Mouse (Mus musculus): Measurements from ENCODE around the gene Ptprr. TPM values are rescaled to one million over a fixed set of nuclear protein-coding genes. Genes with fewer than 3 reads are reported as not detected.

Ptprr gene
- polyA plus RNA-seq (2015; fragmentation: Nextera tagmentation; extraction: Ambion mirVana) = 2.1 and 2.2 TPM in 2 replicates

DNA sequence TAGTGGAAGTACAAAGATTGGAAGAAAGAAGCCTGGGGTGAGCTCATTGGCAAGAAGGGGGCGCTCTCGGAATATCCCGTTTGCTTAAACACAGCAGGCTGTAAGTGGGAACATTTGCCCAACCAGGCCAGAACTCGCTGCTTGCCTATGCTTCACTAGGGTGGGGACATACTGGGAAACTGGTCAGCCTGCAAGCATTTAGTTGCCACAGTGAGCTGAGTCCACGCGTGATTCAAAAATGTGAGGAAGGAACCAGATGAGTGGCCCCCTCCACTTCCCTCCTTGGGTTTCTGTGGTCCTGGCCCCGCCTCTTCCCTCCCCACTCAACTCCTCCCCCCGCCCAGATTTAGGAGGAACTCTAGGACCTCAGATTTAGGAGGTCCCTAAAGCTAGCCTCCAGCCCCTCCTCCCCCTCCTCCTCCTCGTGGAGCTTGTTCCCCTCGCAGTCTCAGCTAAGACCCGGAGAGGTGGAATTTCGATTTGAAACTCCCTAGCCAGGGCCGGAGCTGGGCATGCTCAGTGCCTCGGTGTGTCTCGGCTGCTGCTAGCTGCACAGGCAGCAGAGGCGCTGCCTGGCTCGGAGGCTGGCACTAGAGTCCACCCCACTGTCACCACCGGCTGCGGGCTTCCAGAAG lies at the start of gene Ptprr:
Gene Ptprr, plus strand, starts transcription at position 369 of the 635 bp plus-strand sequence.
- TF ChIP-seq CTCF (IDR thresholded peaks at IDR 0.05; ENCODE audit: low read depth) = peak; percentile 52
- H3K4me3 ChIP-seq (replicated peaks; ENCODE audit: low read depth, low read length) = peak within 1 kb of the TSS; percentile 26
- H3K4me2 ChIP-seq (ENCODE audit: low read length) = peak within 1 kb of the TSS; percentile 39
- H3K4me1 ChIP-seq (replicated peaks; ENCODE audit: insufficient read depth, low read length) = no peaks in the 10 kb centered on the region
- peak; percentile 76 for DNase-seq (ENCODE audit: low spot score)
- ATAC-seq (replicated peaks; ENCODE audit: low FRiP score, low read depth) = peak; percentile 93
- no peak within 1 kb of the TSS for H3K9ac ChIP-seq (ENCODE audit: low read depth, low read length)
- H3K27ac ChIP-seq = no peak within 1 kb of the TSS
- WGBS = under 1% methylated on average over 19 of the region's 19 CpGs
- no peaks in the 10 kb centered on the region for H3K9me3 ChIP-seq (replicated peaks; ENCODE audit: low read length)
- no peaks in the 10 kb centered on the region for H3K27me3 ChIP-seq (ENCODE audit: insufficient read depth, low read length)
- no peaks in the 10 kb centered on the region for H3K36me3 ChIP-seq (ENCODE audit: insufficient read depth, low read length)

DNA sequence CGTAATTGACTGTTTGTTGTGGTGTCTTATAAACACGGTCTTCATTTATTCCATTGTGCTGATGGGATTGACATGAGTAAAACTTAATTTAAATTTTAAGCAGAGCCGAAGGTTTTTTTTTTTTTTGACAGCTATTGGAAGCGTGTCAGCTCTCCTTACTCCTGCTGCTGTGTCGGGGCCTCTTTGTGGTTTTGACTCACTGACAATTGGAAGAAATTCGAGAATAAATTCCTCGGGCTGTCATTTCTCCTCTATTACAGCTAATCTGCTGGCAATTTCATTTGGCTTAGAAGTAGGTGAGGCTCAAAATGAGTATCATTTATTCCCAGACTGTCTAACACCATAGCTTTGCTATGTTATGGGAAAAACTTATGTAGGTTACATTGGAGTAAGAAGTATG lies 41.7 kb upstream of the Ptprr start:
- TF ChIP-seq CTCF (IDR thresholded peaks at IDR 0.05; ENCODE audit: low read depth) = no peak
- 88% methylated on average over 7 of the region's 7 CpGs for WGBS
- Histone ChIP-seq H3K4me3 (replicated peaks; ENCODE audit: low read depth, low read length) (no peak overlapping the region), H3K27ac (no peak overlapping the region), H3K4me2 (ENCODE audit: low read length) (no peak overlapping the region), H3K4me1 (replicated peaks; ENCODE audit: insufficient read depth, low read length) (no peaks in the 10 kb centered on the region), H3K9me3 (replicated peaks; ENCODE audit: low read length) (no peaks in the 10 kb centered on the region), H3K9ac (ENCODE audit: low read depth, low read length) (no peak overlapping the region), H3K27me3 (ENCODE audit: insufficient read depth, low read length) (no peaks in the 10 kb centered on the region), H3K36me3 (ENCODE audit: insufficient read depth, low read length) (no peaks in the 10 kb centered on the region)
- no peak for ATAC-seq (replicated peaks; ENCODE audit: low FRiP score, low read depth)
- no peak for DNase-seq (ENCODE audit: low spot score)

GRCm38 (mm10) chr10:115978992-115979391 lies 39.0 kb upstream of the Ptprr start:
- Histone ChIP-seq H3K36me3 (ENCODE audit: insufficient read depth, low read length) (no peaks in the 10 kb centered on the region), H3K9ac (ENCODE audit: low read depth, low read length) (no peak overlapping the region), H3K27ac (no peak overlapping the region), H3K9me3 (replicated peaks; ENCODE audit: low read length) (no peaks in the 10 kb centered on the region), H3K27me3 (ENCODE audit: insufficient read depth, low read length) (no peaks in the 10 kb centered on the region), H3K4me1 (replicated peaks; ENCODE audit: insufficient read depth, low read length) (no peaks in the 10 kb centered on the region), H3K4me3 (replicated peaks; ENCODE audit: low read depth, low read length) (no peak overlapping the region), H3K4me2 (ENCODE audit: low read length) (no peak overlapping the region)
- no peak for ATAC-seq (replicated peaks; ENCODE audit: low FRiP score, low read depth)
- DNase-seq (ENCODE audit: low spot score) = peak; percentile 9
- no peak for TF ChIP-seq CTCF (IDR thresholded peaks at IDR 0.05; ENCODE audit: low read depth)
- WGBS = 28% methylated on average over 7 of the region's 7 CpGs

- Histone ChIP-seq H3K36me3 (ENCODE audit: insufficient read depth, low read length) (no peaks in the 10 kb centered on the region), H3K27me3 (ENCODE audit: insufficient read depth, low read length) (no peaks in the 10 kb centered on the region), H3K4me3 (replicated peaks; ENCODE audit: low read depth, low read length) (no peak overlapping the region), H3K9me3 (replicated peaks; ENCODE audit: low read length) (no peaks in the 10 kb centered on the region), H3K27ac (no peak overlapping the region), H3K9ac (ENCODE audit: low read depth, low read length) (no peak overlapping the region), H3K4me1 (replicated peaks; ENCODE audit: insufficient read depth, low read length) (no peaks in the 10 kb centered on the region), H3K4me2 (ENCODE audit: low read length) (no peak overlapping the region)
- 67% methylated on average over 2 of the region's 2 CpGs for WGBS
- ATAC-seq (replicated peaks; ENCODE audit: low FRiP score, low read depth) (no peak), DNase-seq (ENCODE audit: low spot score) (no peak)
- no peak for TF ChIP-seq CTCF (IDR thresholded peaks at IDR 0.05; ENCODE audit: low read depth)
Measured at GRCm38 (mm10) chr10:115980018-115980417, 38.0 kb upstream of the Ptprr start.

DNA sequence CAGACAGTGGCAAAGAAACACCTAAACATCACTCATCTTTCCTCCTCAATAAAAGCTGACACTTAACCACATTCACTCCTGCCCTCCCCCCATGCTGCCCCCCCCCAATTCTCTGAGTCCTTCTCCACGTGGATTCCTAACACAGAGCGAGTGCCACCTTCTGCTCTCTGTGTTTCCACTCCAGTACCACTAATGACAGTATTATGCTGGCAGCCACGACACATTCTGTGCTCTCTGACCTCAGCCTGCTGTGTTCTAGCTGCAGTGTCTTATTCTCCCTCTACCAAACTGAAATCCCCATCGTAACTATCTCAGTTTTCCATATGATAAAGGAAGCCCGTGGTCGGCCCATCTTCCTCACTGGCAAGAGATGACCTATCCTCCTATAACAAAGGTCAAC lies 33.7 kb upstream of the Ptprr start:
- no peaks in the 10 kb centered on the region for H3K4me1 ChIP-seq (replicated peaks; ENCODE audit: insufficient read depth, low read length)
- DNase-seq (ENCODE audit: low spot score) (no peak), ATAC-seq (replicated peaks; ENCODE audit: low FRiP score, low read depth) (no peak)
- no peak overlapping the region for H3K27ac ChIP-seq
- H3K27me3 ChIP-seq (ENCODE audit: insufficient read depth, low read length) = no peaks in the 10 kb centered on the region
- H3K4me3 ChIP-seq (replicated peaks; ENCODE audit: low read depth, low read length) = no peak overlapping the region
- no peaks in the 10 kb centered on the region for H3K36me3 ChIP-seq (ENCODE audit: insufficient read depth, low read length)
- no peak for TF ChIP-seq CTCF (IDR thresholded peaks at IDR 0.05; ENCODE audit: low read depth)
- H3K9ac ChIP-seq (ENCODE audit: low read depth, low read length) = no peak overlapping the region
- no peaks in the 10 kb centered on the region for H3K9me3 ChIP-seq (replicated peaks; ENCODE audit: low read length)
- 59% methylated on average over 6 of the region's 6 CpGs for WGBS
- no peak overlapping the region for H3K4me2 ChIP-seq (ENCODE audit: low read length)

- WGBS = 87% methylated on average over 8 of the region's 8 CpGs
- no peak overlapping the region for H3K27ac ChIP-seq
- H3K4me2 ChIP-seq (ENCODE audit: low read length) = no peak overlapping the region
- no peak overlapping the region for H3K4me3 ChIP-seq (replicated peaks; ENCODE audit: low read depth, low read length)
- no peaks in the 10 kb centered on the region for H3K27me3 ChIP-seq (ENCODE audit: insufficient read depth, low read length)
- DNase-seq (ENCODE audit: low spot score) (no peak), ATAC-seq (replicated peaks; ENCODE audit: low FRiP score, low read depth) (no peak)
- no peak for TF ChIP-seq CTCF (IDR thresholded peaks at IDR 0.05; ENCODE audit: low read depth)
- H3K9ac ChIP-seq (ENCODE audit: low read depth, low read length) = no peak overlapping the region
- H3K9me3 ChIP-seq (replicated peaks; ENCODE audit: low read length) = no peaks in the 10 kb centered on the region
- no peaks in the 10 kb centered on the region for H3K36me3 ChIP-seq (ENCODE audit: insufficient read depth, low read length)
- no peaks in the 10 kb centered on the region for H3K4me1 ChIP-seq (replicated peaks; ENCODE audit: insufficient read depth, low read length)
Measured at GRCm38 (mm10) chr10:116001838-116002237, 16.2 kb upstream of the Ptprr start.

GRCm38 (mm10) chr10:116006675-116007074 lies 11.3 kb upstream of the Ptprr start:
- WGBS = 30% methylated on average over 6 of the region's 6 CpGs
- DNase-seq (ENCODE audit: low spot score) = no peak
- Histone ChIP-seq H3K4me2 (ENCODE audit: low read length) (no peak overlapping the region), H3K27ac (no peak overlapping the region), H3K4me3 (replicated peaks; ENCODE audit: low read depth, low read length) (no peak overlapping the region), H3K27me3 (ENCODE audit: insufficient read depth, low read length) (no peaks in the 10 kb centered on the region), H3K9me3 (replicated peaks; ENCODE audit: low read length) (no peaks in the 10 kb centered on the region), H3K4me1 (replicated peaks; ENCODE audit: insufficient read depth, low read length) (no peaks in the 10 kb centered on the region), H3K9ac (ENCODE audit: low read depth, low read length) (no peak overlapping the region), H3K36me3 (ENCODE audit: insufficient read depth, low read length) (no peaks in the 10 kb centered on the region)
- no peak for TF ChIP-seq CTCF (IDR thresholded peaks at IDR 0.05; ENCODE audit: low read depth)
- no peak for ATAC-seq (replicated peaks; ENCODE audit: low FRiP score, low read depth)

Data from kidney, postnatal 0 days (tissue).